ENCODE assay signal across 28 mouse cellular contexts in the genomic region with DNA sequence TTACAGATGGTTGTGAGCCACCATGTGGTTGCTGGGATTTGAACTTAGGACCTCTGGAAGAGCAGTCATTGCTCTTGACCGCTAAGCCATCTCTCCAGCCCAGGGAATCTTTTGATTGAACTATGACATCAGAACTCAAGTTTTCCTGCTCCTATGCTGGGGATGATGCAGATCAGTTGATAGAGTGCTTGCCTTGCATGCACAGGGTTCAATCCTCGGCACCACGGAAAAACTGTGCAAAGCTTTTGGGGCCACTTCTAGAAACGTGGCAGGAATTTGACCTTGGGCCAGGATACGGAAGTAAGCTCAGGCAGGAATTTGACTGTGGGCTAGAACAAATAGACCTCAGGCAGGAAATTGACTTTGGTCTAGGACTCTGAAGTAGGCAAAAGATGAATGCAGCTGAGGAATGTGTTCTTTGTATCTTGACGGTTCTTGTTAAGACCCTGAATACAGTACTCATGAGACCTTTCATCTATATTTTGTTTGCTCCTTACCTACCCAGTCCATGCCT. TPM values are rescaled to one million over a fixed set of nuclear protein-coding genes. Genes with fewer than 3 reads are reported as not detected.
DNase-seq lines count a peak whose midpoint lies in the region; ATAC-seq lines count a peak whose summit lies in the region.
"Had no signal": no experiment of that assay in that cellular context is flagged by ENCODE, and none has a peak within 500 bp of the region (broad histone marks: within the 10 kb centered on the region; RNA-seq: fewer than 3 reads in every experiment).

No protein-coding gene starts in this region.

- no peak overlapping the region for H3K4me2 ChIP-seq in kidney, embryonic 15.5 days

- H3K27me3 ChIP-seq in kidney, embryonic 15.5 days = peaks cover 24% of the 10 kb centered on the region

- no peak overlapping the region for H3K9ac ChIP-seq in kidney, embryonic 15.5 days
- H3K9ac ChIP-seq: liver, embryonic 13.5 days; midbrain, embryonic 12.5 days had no signal

- DNase-seq in kidney, postnatal 36 days = peak; percentile 35
- peak; percentile 21 for DNase-seq in urinary bladder, postnatal 14 days (ENCODE audit: low spot score)
- no peak for DNase-seq in urinary bladder, adult 18-20 months (ENCODE audit: low spot score in 2 of 2)
- peak; percentile 28 for DNase-seq in lung, postnatal 36 days
- no peak for DNase-seq in adrenal gland, adult 18-20 months (ENCODE audit: low spot score in 2 of 2)
- DNase-seq: adrenal gland, postnatal 36 days; cerebellum, postnatal 14 days; gastrocnemius, postnatal 10 days; heart, adult 11 months; liver, embryonic 13.5 days; right cerebral cortex, postnatal 14 days; spleen, adult 18-20 months had no signal

- peaks cover 10% of the 10 kb centered on the region for H3K36me3 ChIP-seq in kidney, embryonic 15.5 days

- H3K4me1 ChIP-seq in kidney, embryonic 15.5 days = peaks cover 23% of the 10 kb centered on the region

- 52% methylated on average over 6 of the region's 6 CpGs for WGBS in kidney, embryonic 15.5 days

- no peaks in the 10 kb centered on the region for H3K9me3 ChIP-seq in kidney, embryonic 15.5 days (replicated peaks)
- H3K9me3 ChIP-seq: forebrain, embryonic 10.5 days; liver, embryonic 13.5 days; midbrain, embryonic 12.5 days had no signal

- no peak overlapping the region for H3K27ac ChIP-seq in kidney, embryonic 15.5 days
- H3K27ac ChIP-seq: forebrain, embryonic 10.5 days; left cerebral cortex, adult 2 months; liver, embryonic 13.5 days; midbrain, embryonic 12.5 days had no signal

- ATAC-seq in kidney, embryonic 15.5 days (replicated peaks; ENCODE audit: low FRiP score) = no peak
- ATAC-seq in monocyte, adult 5-6 weeks (replicated peaks; ENCODE audit: insufficient number of reproducible peaks, low FRiP score, low TSS enrichment, poor library complexity, severe bottlenecking) = no peak
- ATAC-seq: forebrain, embryonic 16.5 days; intestine, postnatal 0 days had no signal

- H3K4me3 ChIP-seq in kidney, embryonic 15.5 days (replicated peaks) = no peak overlapping the region
- H3K4me3 ChIP-seq: left cerebral cortex, adult 2 months; midbrain, embryonic 12.5 days had no signal

RNA-seq across cellular contexts. Expression of gene Rpp21, which starts 4.7 kb away (rescaled TPM):
- polyA plus RNA-seq in kidney, embryonic 15.5 days (2015; fragmentation: Nextera tagmentation; extraction: Ambion mirVana) = 107 and 113 TPM in 2 replicates
- total RNA-seq in adrenal gland, adult 18-20 months (2021) = 10 to 100 TPM; 38.5 to 39.4 TPM
- total RNA-seq in monocyte, adult 5-6 weeks (2017) = 51.0 to 53.1 TPM (median 52.6 TPM) in 3 replicates

RNA-seq across cellular contexts. Expression of gene Trim39, which starts 18.9 kb away (rescaled TPM):
- 16.4 and 19.5 TPM in 2 replicates for polyA plus RNA-seq in kidney, embryonic 15.5 days (2015; fragmentation: Nextera tagmentation; extraction: Ambion mirVana)
- total RNA-seq in adrenal gland, adult 18-20 months (2021) = 10 to 100 TPM; 21.3 to 21.5 TPM
- total RNA-seq in monocyte, adult 5-6 weeks (2017) = 36.0 to 56.8 TPM (median 40.5 TPM) in 3 replicates

RNA-seq across cellular contexts. Expression of gene H2-M10.2, which starts 33.1 kb away (rescaled TPM):
- 0.14 TPM in 1 of 2 replicates, not detected in the other for polyA plus RNA-seq in kidney, embryonic 15.5 days (2015; fragmentation: Nextera tagmentation; extraction: Ambion mirVana)
- not detected for total RNA-seq in adrenal gland, adult 18-20 months (2021)
- total RNA-seq in monocyte, adult 5-6 weeks (2017) = not detected in 3 replicates
- total RNA-seq: adrenal gland, postnatal 36 days; gastrocnemius, postnatal 10 days; hematopoietic stem cell, adult 5-6 weeks; layer of hippocampus, postnatal 10 days; left cerebral cortex, adult 2 months; left cerebral cortex, postnatal 36 days had no signal
- polyA plus RNA-seq: C2C12; embryonic facial prominence, embryonic 11.5 days; heart, embryonic 11.5 days; heart, postnatal 0 days; intestine, postnatal 0 days; limb, embryonic 14.5 days; liver, embryonic 13.5 days; neural tube, embryonic 11.5 days had no signal

Comparison
In these comparisons a context has a peak if more than half of its experiments do, and no peak if none do; other contexts are left out.
1. DNase-seq: peak in kidney, postnatal 36 days (2 of 2), urinary bladder, postnatal 14 days (single experiment) and lung, postnatal 36 days (single experiment); none in urinary bladder, adult 18-20 months (0 of 2) and adrenal gland, adult 18-20 months (0 of 2).